Mouse (Mus musculus) testis, adult 2 months (tissue): Measurements from ENCODE around the gene Eif3d. TPM values are rescaled to one million over a fixed set of nuclear protein-coding genes. Genes with fewer than 3 reads are reported as not detected.

Source experiments
- H3K27ac ChIP-seq: fragments of 200-500 bp; 2 replicates; pipeline ENCODE4 v1.5.1; 2012; ENCODE audit warnings: low read depth, low read length; ENCODE audit not compliant: control insufficient read depth, insufficient read depth
- H3K27me3 ChIP-seq: fragments of 200-500 bp; 2 replicates; pipeline ENCODE4 v1.6.1; 2012; ENCODE audit warnings: mild to moderate bottlenecking, low read length, moderate library complexity; ENCODE audit not compliant: control insufficient read depth, insufficient read depth
- H3K36me3 ChIP-seq: fragments of 200-500 bp; 2 replicates; pipeline ENCODE4 v1.6.1; 2012; ENCODE audit warnings: mild to moderate bottlenecking, low read length; ENCODE audit not compliant: control insufficient read depth, insufficient read depth
- H3K4me1 ChIP-seq: fragments of 200-500 bp; 2 replicates; pipeline ENCODE4 v1.6.1; 2012; ENCODE audit warnings: low read length; ENCODE audit not compliant: control insufficient read depth, insufficient read depth
- H3K4me3 ChIP-seq: fragments of 200-500 bp; 2 replicates; pipeline ENCODE4 v1.5.1; 2012; ENCODE audit warnings: low read depth, mild to moderate bottlenecking, low read length, moderate library complexity, mixed read lengths; ENCODE audit not compliant: control insufficient read depth
- CTCF ChIP-seq: fragments of 200-500 bp; IDR thresholded peaks from 2 replicates; pipeline ENCODE4 v1.5.1; 2012; ENCODE audit warnings: low read depth, mild to moderate bottlenecking, inconsistent platforms, low read length, moderate library complexity; ENCODE audit not compliant: control insufficient read depth, insufficient read depth, insufficient replicate concordance
- POLR2A ChIP-seq: fragments of 200-500 bp; IDR thresholded peaks from 2 replicates; pipeline ENCODE4 v1.6.1; 2012; ENCODE audit warnings: low read depth, mild to moderate bottlenecking, inconsistent platforms, low read length, moderate library complexity; ENCODE audit not compliant: control insufficient read depth
- polyA plus RNA-seq: library from polyadenylated mRNA; depleted of rRNA; stranded (reverse); fragments of >200 nt; gene quantifications from 2 replicates; pipeline ENCODE4 v1.2.3, GENCODE M21; 2012

Gene Eif3d
- polyA plus RNA-seq, 1 experiment: 126 TPM

GRCm38 (mm10) chr15:77926921-77927320 lies 43.7 kb downstream of the Eif3d start:
- Histone ChIP-seq H3K27ac (no peak overlapping the region), H3K27me3 (no peaks in the 10 kb centered on the region), H3K4me3 (no peak overlapping the region), H3K36me3 (no peaks in the 10 kb centered on the region; the same call in 1 of the 2 replicates), H3K4me1 (peaks cover 5% of the 10 kb centered on the region)
- TF ChIP-seq POLR2A (no peak), CTCF (no peak)

- TF ChIP-seq POLR2A (no peak), CTCF (no peak)
- H3K27me3 ChIP-seq: no peaks in the 10 kb centered on the region
- H3K4me3 ChIP-seq: no peak overlapping the region
- no peak overlapping the region for H3K27ac ChIP-seq
- no peaks in the 10 kb centered on the region; the same call in 1 of the 2 replicates for H3K36me3 ChIP-seq
- H3K4me1 ChIP-seq: peaks cover 5% of the 10 kb centered on the region
Observed at GRCm38 (mm10) chr15:77925195-77925594, 45.4 kb downstream of the Eif3d start.

GRCm38 (mm10) chr15:77923267-77924035 lies 47.2 kb downstream of the Eif3d start:
- Histone ChIP-seq H3K36me3 (no peaks in the 10 kb centered on the region; the same call in 1 of the 2 replicates), H3K4me1 (peaks cover 5% of the 10 kb centered on the region), H3K4me3 (no peak overlapping the region), H3K27me3 (no peaks in the 10 kb centered on the region), H3K27ac (no peak overlapping the region)
- TF ChIP-seq POLR2A (no peak), CTCF (no peak)

- Histone ChIP-seq H3K27ac (no peak overlapping the region), H3K27me3 (no peaks in the 10 kb centered on the region), H3K4me1 (peaks cover 2% of the 10 kb centered on the region; the same call in 1 of the 2 replicates), H3K4me3 (no peak overlapping the region), H3K36me3 (no peaks in the 10 kb centered on the region; the same call in 1 of the 2 replicates)
- no peak for TF ChIP-seq POLR2A
- no peak for TF ChIP-seq CTCF
Observed at GRCm38 (mm10) chr15:77922710-77923109, 47.9 kb downstream of the Eif3d start.

GRCm38 (mm10) chr15:77921636-77922035 lies 49.0 kb downstream of the Eif3d start:
- Histone ChIP-seq H3K27ac (no peak overlapping the region), H3K36me3 (no peaks in the 10 kb centered on the region), H3K4me3 (no peak overlapping the region), H3K4me1 (no peaks in the 10 kb centered on the region), H3K27me3 (no peaks in the 10 kb centered on the region)
- TF ChIP-seq POLR2A (no peak), CTCF (no peak)

GRCm38 (mm10) chr15:77920511-77921462 lies 49.8 kb downstream of the Eif3d start:
- Histone ChIP-seq H3K27me3 (no peaks in the 10 kb centered on the region), H3K4me3 (no peak overlapping the region), H3K4me1 (no peaks in the 10 kb centered on the region), H3K27ac (no peak overlapping the region), H3K36me3 (no peaks in the 10 kb centered on the region)
- TF ChIP-seq CTCF (no peak), POLR2A (no peak)

GRCm38 (mm10) chr15:77919441-77919840 lies 51.2 kb downstream of the Eif3d start:
- TF ChIP-seq POLR2A (no peak), CTCF (no peak)
- Histone ChIP-seq H3K4me1 (no peaks in the 10 kb centered on the region), H3K4me3 (no peak overlapping the region), H3K27ac (no peak overlapping the region), H3K27me3 (no peaks in the 10 kb centered on the region), H3K36me3 (no peaks in the 10 kb centered on the region)
